Mouse (Mus musculus): ENCODE results near the gene Gm21411.
"Not testable (repeated sequence)": the region's sequence is repeated elsewhere in the genome, so short reads cannot be mapped to it uniquely, and the experiment has no call there.

Gene Gm21411

DNA sequence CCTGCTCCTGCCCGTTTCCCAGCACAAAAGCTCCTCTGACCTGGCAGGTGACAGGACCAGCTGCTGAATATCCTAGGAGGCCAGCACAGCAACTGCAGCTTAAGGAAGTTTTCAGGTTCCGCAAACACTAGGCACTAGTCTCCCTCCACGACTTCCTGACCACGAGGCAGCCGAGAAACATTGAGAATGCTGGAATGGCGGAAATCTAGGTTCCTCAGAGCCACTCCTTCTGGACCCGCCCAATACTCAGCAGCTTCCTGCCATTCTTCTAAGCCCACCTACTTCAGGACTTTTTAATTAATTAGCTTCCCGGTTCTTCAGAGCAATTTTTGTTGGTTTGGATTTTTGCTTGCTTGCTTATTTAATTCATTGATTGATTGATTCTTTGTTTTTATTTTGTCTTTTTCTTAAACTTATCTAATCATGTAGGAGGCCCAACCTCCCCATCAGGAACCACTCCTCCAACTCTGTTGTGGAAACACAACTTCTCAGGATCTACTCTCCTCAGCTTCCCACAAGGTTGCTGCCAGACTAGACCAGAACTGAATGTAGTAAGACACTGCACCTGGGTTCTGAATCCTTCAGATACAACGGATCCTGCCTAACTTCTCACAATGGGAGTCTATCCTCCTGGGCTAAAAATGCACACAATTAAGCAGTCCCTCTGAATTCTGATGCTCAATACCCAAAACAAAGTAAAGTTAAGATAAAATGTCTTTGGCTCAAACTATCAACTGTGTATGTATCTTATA, at the start of gene Gm21411:
Gm21411 (minus strand) TSS at position 205 of the 752 bp plus-strand sequence.
- not testable (repeated sequence) for DNase-seq

DNA sequence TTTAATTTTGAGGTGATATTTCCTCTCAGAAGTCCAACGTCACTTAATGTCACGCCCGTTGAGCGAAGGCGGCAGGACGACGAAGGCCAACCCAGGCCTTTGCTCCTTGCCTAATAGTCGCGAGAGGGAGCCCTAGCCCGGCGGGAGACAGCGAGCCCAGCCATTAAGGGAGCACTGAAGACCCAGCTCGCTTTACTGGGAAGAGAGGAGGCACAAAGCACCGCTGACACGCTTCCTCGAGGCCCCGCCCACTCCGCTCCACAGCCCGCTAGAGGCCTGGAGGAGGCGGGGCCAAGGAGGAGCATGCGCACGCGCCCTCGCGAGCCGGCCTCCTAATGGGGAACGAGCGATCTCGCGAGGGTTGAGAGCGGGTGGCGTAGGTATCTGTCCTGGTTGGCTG, 32.3 kb upstream of the Gm21411 start:
- DNase-seq, result not testable (repeated sequence)

DNA sequence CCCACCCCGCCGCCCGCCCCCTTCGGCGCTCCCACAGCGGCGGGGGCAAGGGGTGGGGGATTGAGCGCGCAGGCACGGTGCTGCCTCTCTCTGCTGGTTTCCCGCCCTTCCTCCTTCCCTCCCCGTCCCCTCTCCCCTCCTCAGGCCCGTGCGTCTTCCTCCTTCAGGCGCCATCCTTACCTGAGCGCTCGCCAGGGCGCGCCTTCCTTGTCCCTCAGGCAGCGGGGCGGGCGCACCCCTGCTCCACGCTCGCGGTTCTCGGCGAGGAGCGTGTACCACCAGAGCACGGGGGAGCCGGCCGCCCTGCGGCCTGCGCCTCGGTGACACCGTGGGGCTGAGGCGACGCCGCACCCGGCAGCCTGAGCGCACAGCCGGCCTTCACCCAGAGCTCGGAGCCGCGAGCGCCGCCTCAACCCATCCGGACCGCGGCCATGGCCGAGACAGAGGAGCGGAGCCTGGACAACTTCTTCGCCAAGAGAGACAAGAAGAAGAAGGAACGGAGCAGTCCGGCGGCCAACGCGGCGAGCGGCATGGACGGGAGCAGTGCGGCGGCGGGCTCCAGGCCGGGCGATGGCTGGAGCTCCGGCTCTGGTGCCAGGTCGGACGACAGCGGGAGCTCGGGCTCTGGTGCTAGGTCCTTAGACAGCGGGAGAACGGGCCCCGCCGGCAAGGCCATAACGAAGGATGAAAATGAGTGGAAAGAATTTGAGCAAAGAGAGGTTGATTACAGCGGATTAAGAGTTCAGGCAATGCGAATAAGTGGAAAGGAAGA, 23.1 kb upstream of the Gm21411 start:
- no peak for DNase-seq

DNA sequence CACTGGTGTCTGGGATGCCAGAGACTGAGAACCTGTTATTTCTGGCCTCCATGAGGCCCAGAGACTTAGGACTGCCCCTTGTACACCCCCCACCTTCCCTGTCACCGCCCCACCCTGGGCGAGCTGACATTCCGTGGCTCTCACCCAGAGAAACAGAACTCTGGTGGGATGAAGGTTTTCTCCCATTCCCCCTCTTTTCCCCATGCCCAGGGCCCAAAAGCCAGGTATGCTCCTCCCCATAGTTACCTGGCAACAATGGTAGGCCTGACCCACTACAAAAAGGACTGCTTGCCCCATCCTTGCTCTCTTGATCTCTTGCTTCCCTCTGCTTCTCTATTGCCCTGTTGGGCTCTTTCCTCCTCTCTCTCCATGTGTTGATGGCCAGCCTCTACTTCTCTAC, 5.8 kb upstream of the Gm21411 start:
- no peak for DNase-seq

DNA sequence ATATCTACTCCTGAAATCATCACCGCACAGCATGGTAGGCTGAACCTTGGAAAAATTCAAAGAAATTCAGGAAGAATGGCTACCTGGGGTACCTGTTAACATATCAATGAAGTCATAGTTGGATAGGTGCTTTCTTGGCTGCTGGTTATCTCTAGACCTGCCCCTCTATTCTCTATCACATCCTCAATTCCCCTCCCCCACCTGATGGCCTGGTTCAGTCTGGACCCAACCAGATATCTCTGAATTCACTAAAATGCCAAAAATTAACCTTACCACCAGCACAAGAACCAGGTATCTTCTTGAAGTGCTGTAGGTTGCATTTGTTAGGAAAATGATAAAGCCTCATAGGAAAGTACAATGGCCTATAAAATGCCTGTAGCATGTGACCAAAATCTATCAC, 1.3 kb downstream of the Gm21411 start:
- DNase-seq, result not testable (repeated sequence)

DNA sequence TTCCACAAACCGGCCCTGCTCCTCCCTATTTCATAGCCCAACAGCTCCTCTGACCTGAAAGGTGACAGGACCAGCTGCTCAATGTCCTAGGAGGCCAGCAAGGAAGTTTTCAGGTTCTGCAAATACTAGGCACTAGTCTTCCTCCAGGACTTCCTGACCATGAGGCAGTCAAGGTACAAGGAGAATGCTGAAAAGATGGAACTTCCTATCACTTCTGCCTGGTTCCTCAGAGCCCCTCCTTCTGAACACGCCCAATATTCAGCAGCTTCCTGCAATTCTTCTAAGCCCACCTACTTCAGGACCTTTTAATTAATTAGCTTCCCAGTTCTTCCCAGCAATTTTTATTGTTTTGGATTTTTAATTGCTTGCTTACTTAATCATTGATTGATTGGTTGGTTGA, 4.6 kb downstream of the Gm21411 start:
- not testable (repeated sequence) for DNase-seq

DNA sequence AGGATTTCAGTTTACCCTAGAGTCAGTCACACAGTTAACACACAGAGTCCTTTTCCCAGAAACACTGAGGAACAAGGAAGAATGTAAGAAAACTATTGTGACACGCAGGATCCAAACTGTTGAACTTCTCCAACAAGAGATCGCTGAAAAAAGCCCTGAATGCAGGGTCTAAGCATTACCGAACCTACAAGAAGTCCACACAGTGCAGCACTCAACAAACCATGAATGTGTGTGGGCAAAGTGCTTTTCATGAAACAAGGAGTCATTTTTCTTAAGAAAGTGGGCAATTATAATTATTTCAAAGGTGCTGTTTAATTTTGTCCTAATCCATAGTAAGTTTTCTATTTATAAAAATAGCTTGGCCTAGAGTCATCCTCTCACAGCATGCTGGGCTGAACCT, 6.3 kb downstream of the Gm21411 start:
- not testable (repeated sequence) for DNase-seq

All from thymus, postnatal 36 days (tissue).